Mouse (Mus musculus) yolk sac, embryonic 10.5 days (tissue): ENCODE results near the gene Mars2.

ENCODE experiments used
- DNase-seq: peaks from one replicate; pipeline ENCODE4 v3.0.0-alpha.2; 2017; ENCODE audit warnings: low spot score

Mars2 gene

DNA sequence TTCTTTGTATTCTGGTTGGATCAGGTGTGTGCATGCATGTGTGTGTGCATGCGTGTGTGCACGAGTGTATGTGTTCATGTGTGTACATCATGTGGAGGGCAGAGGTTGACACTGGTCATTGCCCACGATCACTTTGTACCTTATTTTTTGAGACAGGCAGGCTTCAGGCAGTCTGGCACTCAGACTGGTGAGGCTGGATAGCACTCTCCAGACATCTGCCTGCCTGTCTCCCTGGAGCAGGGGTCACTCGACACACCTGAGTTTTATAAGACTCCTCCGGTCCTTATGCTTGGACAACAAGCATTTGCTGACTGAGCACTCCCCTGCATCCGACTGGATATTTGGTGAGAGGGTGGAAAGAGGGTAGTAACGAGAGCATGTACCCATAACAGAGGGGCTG lies 14.0 kb upstream of the Mars2 start:
- DNase-seq, result no peak

DNA sequence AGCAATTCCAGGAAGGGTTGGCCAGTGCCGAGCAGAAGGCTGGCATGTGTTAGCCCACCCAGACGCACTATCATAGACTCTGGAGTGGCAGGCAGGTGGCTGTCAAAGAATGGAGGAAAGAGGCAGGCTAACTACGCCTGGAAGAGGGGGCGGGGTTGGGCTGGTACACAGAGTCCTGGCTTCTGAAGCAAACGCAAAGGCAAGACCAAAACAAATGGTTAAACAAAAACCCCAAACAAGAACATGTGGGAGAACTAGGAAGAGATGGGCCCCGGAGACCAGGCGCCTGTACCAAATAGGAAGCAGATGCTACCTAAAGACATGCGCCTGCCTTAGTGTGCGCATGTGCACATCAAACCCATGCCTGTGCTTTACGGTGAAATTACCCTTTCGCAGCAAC lies 12.9 kb upstream of the Mars2 start:
- no peak for DNase-seq

- DNase-seq, result no peak
Measured at GRCm38 (mm10) chr1:55225398-55225797, 11.6 kb upstream of the Mars2 start.

DNA sequence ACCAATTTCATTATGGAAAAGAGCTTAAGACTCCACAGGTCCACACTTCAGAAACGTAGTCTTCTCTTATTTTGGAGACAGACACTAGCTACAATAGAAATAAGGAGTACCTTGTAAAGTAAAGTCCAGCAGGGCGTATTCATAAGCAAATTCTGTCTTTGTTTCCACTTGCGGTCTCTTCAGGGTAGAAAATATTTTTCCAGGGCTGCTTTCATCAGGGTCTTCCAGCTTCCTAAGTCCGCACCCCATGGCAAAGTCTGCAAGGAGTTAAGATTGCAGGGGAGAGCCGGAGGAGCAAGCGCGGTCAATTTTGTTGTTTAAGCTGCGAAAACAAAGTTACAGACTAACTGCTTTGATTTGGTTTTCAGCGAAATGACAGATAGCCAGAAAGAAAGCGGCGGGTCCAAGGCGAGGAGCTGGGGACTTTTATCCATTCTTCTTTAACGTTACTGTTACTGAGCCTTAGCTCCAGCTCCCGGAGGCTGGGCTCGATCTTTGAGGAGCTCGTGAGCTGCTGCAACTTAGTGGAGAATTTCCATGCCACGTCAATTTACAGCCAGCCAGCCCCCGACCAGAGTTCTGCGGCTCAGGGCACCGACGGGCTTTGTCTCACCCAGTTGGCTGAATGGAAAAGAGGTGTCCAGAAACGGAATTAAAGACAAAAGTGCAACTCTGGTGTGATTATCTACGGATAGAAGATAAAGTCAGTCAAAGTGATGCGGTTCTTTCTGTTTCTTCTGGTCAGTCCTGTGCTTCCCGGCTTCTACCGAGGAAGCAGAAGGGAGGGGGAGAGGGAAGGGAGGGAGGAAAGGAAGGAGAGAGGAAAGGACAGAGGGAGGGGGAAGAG lies 10.7 kb upstream of the Mars2 start, which contains the start of gene Rftn2:
Gene Rftn2 (minus strand): TSS at position 772 of the 847 bp plus-strand sequence.
- peak; percentile 58 for DNase-seq

DNA sequence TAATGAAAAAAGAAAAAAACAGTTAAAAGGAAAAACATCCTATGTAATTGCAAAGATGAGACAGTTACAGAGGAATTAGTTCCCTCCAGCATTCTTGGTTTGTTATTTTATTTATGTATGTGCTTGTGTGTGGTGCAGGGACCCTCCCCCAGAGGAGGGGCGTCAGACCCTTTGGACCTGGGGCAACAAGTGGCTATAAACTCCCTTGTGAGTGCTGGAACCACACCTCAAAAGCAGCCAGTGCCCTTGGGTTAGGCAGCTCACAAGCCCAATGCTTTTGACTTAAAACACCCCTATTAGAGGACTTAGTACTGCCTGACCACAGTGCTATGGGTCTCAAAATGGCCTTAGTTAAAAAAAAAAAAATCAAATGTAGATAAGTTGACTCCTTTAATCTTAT lies 9.6 kb upstream of the Mars2 start:
- DNase-seq, result no peak

DNA sequence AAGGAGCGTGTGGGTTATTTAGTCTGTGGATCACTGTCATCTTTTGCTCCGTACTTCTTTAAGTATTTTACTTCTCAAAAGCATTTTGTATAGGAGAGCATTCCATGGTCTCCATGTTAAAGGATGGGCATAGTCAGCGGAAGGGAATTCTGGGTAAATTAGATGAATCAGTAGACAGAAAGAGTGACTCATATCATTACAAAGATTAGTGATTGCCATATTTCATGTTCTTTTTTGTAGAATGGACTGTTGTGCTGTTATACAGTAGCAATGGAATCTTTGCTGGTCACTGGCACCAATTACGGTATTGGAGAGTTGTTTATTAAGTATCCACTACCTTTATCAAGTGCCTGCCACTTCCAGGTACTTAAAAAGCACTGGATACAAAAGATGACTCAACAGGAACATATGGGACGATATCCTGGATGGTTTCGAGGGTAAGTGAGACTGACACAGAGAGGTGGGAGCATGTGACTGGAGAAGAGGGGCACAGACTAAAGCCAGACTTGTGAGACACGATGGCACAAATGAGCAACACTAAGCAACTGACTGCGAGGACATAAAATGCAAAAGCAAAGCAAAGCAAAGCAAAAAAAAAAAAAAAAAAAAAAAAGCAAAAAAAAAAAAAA lies 8.6 kb upstream of the Mars2 start:
- no peak for DNase-seq

GRCm38 (mm10) chr1:55234910-55235520 lies 2.0 kb upstream of the Mars2 start:
- DNase-seq, result no peak

GRCm38 (mm10) chr1:55236487-55236886 lies 490 bp upstream of the Mars2 start:
- no peak for DNase-seq

- peak; percentile 33 for DNase-seq
Measured at GRCm38 (mm10) chr1:55237643-55238161, 725 bp downstream of the Mars2 start.

GRCm38 (mm10) chr1:55238496-55238895 lies 1.5 kb downstream of the Mars2 start:
- DNase-seq, result no peak

DNA sequence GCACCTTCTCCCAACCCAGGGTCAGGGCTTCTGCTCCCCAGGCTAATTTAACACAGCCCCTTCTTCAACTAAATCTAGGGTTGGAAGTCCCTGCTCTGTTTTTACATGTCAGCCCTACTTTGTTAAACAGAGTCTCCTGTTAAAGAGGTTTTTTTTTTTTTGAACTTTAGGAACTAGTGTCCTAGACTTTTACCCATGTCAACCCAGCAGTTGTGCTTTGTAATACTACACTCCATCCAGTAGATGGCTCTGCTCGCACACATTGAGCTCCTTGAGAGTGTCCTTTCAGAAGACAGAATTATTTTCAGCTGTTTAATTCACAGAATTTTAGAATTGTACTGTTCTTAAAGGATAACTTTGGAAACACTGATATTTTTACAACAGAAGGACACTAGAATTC lies 2.3 kb downstream of the Mars2 start:
- DNase-seq, result no peak

GRCm38 (mm10) chr1:55246374-55246773 lies 9.4 kb downstream of the Mars2 start:
- DNase-seq, result no peak

- DNase-seq, result no peak
Measured at GRCm38 (mm10) chr1:55264385-55264784, 27.4 kb downstream of the Mars2 start.

GRCm38 (mm10) chr1:55265447-55265846 lies 28.5 kb downstream of the Mars2 start:
- no peak for DNase-seq

- DNase-seq, result no peak
Measured at GRCm38 (mm10) chr1:55279081-55279480, 42.1 kb downstream of the Mars2 start.
